Mouse (Mus musculus) megakaryocyte, embryonic 14.5 days (primary cell): ENCODE measurements at regions not wholly inside any gene's neighbourhood (a gene's known extent, or its start where the extent isn't known, plus 50 kb on each side); places are given as distances from the start of the nearest gene placed in this dataset.

ENCODE experiments used
- FLI1 ChIP-seq: IDR thresholded peaks from 2 replicates; pipeline ENCODE4 v1.6.1; 2012; ENCODE audit warnings: low read length, inconsistent platforms, mixed read lengths
- GATA1 ChIP-seq: IDR thresholded peaks from 3 replicates; pipeline ENCODE4 v1.6.1; 2012; ENCODE audit warnings: mixed read lengths, low read length, inconsistent platforms, borderline replicate concordance

DNA sequence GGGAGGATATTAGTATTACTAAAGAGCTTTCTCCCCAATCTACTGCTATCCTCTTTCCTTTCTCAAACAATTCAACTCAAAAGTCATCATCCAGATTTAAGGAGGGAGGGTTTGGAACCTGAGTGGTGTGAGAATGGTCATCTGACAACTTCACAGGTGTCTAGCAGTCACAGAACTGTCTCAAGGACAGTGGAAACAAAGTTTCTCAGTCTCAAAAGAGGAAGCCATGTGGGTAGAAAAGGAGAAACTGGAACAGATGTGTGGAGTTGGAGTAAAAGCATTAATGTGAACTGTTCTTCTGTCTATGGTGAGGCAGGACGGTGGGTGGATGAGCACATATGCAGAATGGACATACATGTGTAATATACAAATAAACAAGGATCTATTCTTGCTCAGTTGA lies 127.2 kb upstream of the Vldlr start:
- TF ChIP-seq GATA1 = no peak
- TF ChIP-seq FLI1 = no peak
